Mouse (Mus musculus): Measurements from ENCODE around the gene Acsl5. TPM values are rescaled to one million over a fixed set of nuclear protein-coding genes. Genes with fewer than 3 reads are reported as not detected.

The Acsl5 gene
- polyA plus RNA-seq, 1 experiment = 82.2 TPM

DNA sequence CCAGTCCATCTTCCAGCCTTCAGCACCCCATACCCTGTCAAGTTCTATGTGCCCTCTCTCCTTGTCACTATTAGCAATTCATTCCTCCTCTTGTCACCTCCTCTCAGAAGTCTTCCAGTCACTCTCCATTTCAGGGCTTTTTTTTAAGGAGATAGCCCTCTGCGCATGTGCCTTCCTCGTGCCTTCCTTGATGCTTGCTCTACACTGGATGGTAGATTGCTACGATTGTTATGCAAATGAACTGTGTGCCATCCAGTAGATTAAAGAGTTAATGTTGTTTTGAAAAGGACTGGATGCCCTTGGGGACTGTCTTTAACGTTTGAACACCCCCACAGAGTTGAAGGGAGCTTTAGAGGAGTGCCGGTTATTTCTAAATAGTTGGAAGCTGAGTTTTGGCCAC is 25.1 kb upstream of the Acsl5 start:
- no peaks in the 10 kb centered on the region; the same call in 1 of the 2 replicates for H3K4me1 ChIP-seq (ENCODE audit: control insufficient read depth, insufficient read depth, low read length)
- TF ChIP-seq POLR2A (IDR thresholded peaks at IDR 0.05; ENCODE audit: borderline replicate concordance, control insufficient read depth, low read depth, low read length) (no peak), CTCF (IDR thresholded peaks at IDR 0.05; ENCODE audit: control insufficient read depth, insufficient read depth, low read length) (no peak)
- 74% methylated on average over 5 of the region's 5 CpGs for WGBS

DNA sequence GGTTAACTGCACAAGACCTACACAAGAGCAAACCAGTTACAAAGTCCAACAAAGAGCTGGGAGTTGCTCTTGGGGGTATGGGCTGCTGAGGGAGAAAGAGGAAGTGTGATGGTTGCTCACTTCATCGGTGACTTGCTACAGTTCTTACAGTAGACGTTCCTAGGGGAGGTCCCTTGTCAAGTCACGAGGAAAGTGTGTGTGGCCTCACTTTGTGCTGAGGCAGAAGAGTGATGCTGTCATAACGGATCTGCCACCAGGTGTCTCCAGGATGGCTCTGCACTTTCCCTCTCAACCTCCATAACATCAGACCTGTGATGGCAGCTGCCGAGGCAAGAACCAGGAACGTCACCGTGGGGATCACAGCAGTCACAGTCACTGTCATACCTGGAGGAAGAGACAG is 24.6 kb upstream of the Acsl5 start:
- peaks cover under 1% of the 10 kb centered on the region for H3K4me1 ChIP-seq (ENCODE audit: control insufficient read depth, insufficient read depth, low read length)
- no peak overlapping the region for H3K4me3 ChIP-seq (replicated peaks; ENCODE audit: control insufficient read depth, low read depth, low read length)
- 50% methylated on average over 7 of the region's 7 CpGs for WGBS
- H3K27ac ChIP-seq (ENCODE audit: control insufficient read depth, insufficient read depth, low read depth, low read length, poor library complexity) = no peak overlapping the region
- TF ChIP-seq POLR2A (IDR thresholded peaks at IDR 0.05; ENCODE audit: borderline replicate concordance, control insufficient read depth, low read depth, low read length) (no peak), CTCF (IDR thresholded peaks at IDR 0.05; ENCODE audit: control insufficient read depth, insufficient read depth, low read length) (no peak)

More for the DNA sequence above, 25.1 kb upstream of the Acsl5 start:
- Histone ChIP-seq H3K4me3 (replicated peaks; ENCODE audit: control insufficient read depth, low read depth, low read length) (no peak overlapping the region), H3K27ac (ENCODE audit: control insufficient read depth, insufficient read depth, low read depth, low read length, poor library complexity) (no peak overlapping the region)

DNA sequence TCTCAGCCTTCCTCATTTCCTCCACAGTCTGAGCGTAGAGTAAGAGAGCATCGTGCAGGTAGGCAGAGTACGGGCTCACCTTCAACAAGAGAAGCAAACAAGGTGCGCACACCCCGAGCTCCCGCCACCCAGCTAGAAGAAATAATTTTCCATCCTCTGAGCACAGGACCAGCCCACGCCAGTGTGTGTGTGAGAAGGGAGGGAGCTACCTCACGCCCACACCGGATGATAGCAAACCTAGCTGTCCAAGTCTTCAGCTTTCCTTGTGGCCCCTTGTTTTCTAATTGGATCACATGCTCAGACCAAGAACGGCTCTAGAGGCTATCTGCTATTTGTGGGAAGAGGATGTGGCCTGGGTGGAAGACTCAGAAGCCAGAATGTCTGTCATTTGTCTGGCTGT is 20.7 kb upstream of the Acsl5 start:
- 70% methylated on average over 10 of the region's 10 CpGs for WGBS
- no peak overlapping the region for H3K4me3 ChIP-seq (replicated peaks; ENCODE audit: control insufficient read depth, low read depth, low read length)
- peaks cover 2% of the 10 kb centered on the region for H3K4me1 ChIP-seq (ENCODE audit: control insufficient read depth, insufficient read depth, low read length)
- no peak for TF ChIP-seq CTCF (IDR thresholded peaks at IDR 0.05; ENCODE audit: control insufficient read depth, insufficient read depth, low read length)
- TF ChIP-seq POLR2A (IDR thresholded peaks at IDR 0.05; ENCODE audit: borderline replicate concordance, control insufficient read depth, low read depth, low read length) = no peak
- no peak overlapping the region for H3K27ac ChIP-seq (ENCODE audit: control insufficient read depth, insufficient read depth, low read depth, low read length, poor library complexity)

DNA sequence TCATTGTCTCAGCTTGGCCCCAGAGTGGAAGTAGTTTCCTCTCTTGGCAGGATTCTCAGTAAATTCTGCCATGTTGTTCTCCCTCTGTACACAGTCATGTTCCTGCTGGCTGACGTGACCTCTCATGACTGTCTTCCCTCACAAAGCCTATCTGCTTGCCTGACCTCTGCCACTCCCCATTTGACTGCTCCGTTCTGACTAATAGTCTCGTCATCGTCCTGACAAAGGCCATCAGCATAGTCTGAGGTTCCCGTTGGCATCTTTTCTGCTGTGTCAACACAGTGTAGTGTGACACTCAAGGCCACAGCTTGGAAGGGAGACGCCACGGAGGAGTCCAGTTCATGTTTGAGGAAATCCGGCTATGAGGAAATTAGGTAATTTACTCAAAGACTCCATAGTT is 19.6 kb upstream of the Acsl5 start:
- Histone ChIP-seq H3K27ac (ENCODE audit: control insufficient read depth, insufficient read depth, low read depth, low read length, poor library complexity) (peak overlapping the region; percentile 7; the same call in 1 of the 2 replicates), H3K4me1 (ENCODE audit: control insufficient read depth, insufficient read depth, low read length) (peaks cover 2% of the 10 kb centered on the region), H3K4me3 (replicated peaks; ENCODE audit: control insufficient read depth, low read depth, low read length) (no peak overlapping the region)
- 41% methylated on average over 8 of the region's 8 CpGs for WGBS
- no peak for TF ChIP-seq CTCF (IDR thresholded peaks at IDR 0.05; ENCODE audit: control insufficient read depth, insufficient read depth, low read length)
- no peak for TF ChIP-seq POLR2A (IDR thresholded peaks at IDR 0.05; ENCODE audit: borderline replicate concordance, control insufficient read depth, low read depth, low read length)

DNA sequence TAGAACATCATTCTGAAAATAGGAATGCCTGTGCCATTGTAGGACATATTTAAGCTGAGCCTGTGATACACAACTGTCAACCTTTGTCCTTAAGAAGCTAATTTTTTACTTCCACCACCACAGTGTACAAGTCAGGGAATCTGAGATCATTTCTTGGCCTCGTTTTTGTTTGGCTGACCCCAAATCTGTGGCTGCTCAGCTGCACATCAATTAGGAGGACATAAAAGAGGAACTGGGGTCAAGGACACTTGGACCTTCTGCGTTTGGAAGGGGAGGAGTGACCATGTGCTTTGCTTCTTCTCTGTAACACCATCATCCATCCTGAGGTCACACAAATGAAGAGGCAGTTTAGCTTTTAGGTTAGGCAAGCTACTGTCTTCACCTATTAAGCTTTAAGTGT is 15.7 kb upstream of the Acsl5 start:
- no peak for TF ChIP-seq POLR2A (IDR thresholded peaks at IDR 0.05; ENCODE audit: borderline replicate concordance, control insufficient read depth, low read depth, low read length)
- no peak for TF ChIP-seq CTCF (IDR thresholded peaks at IDR 0.05; ENCODE audit: control insufficient read depth, insufficient read depth, low read length)
- Histone ChIP-seq H3K27ac (ENCODE audit: control insufficient read depth, insufficient read depth, low read depth, low read length, poor library complexity) (no peak overlapping the region), H3K4me3 (replicated peaks; ENCODE audit: control insufficient read depth, low read depth, low read length) (no peak overlapping the region), H3K4me1 (ENCODE audit: control insufficient read depth, insufficient read depth, low read length) (peaks cover 2% of the 10 kb centered on the region)
- 7% methylated on average over 2 of the region's 2 CpGs for WGBS

DNA sequence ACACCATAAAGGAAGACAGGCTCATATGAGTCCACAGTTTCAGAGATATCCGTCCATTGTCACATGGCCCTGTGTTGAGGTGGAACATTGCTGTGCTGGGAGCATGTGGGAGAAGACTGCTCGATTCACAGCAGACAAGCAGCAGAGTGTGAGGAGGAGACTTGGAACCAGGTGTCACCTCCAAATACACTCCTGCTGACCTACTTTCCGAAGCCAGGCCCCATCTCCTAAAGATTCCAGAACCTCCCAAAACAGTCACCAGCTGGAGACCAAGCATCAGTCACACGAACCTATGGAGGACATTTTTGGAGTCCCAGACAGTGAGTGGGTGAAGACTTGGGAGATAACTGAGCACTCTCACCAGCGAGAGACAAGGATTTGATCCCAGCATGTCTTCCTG is 15.2 kb upstream of the Acsl5 start:
- no peak for TF ChIP-seq CTCF (IDR thresholded peaks at IDR 0.05; ENCODE audit: control insufficient read depth, insufficient read depth, low read length)
- TF ChIP-seq POLR2A (IDR thresholded peaks at IDR 0.05; ENCODE audit: borderline replicate concordance, control insufficient read depth, low read depth, low read length) = no peak
- Histone ChIP-seq H3K27ac (ENCODE audit: control insufficient read depth, insufficient read depth, low read depth, low read length, poor library complexity) (no peak overlapping the region), H3K4me1 (ENCODE audit: control insufficient read depth, insufficient read depth, low read length) (peaks cover 2% of the 10 kb centered on the region), H3K4me3 (replicated peaks; ENCODE audit: control insufficient read depth, low read depth, low read length) (no peak overlapping the region)
- 72% methylated on average over 5 of the region's 5 CpGs for WGBS

DNA sequence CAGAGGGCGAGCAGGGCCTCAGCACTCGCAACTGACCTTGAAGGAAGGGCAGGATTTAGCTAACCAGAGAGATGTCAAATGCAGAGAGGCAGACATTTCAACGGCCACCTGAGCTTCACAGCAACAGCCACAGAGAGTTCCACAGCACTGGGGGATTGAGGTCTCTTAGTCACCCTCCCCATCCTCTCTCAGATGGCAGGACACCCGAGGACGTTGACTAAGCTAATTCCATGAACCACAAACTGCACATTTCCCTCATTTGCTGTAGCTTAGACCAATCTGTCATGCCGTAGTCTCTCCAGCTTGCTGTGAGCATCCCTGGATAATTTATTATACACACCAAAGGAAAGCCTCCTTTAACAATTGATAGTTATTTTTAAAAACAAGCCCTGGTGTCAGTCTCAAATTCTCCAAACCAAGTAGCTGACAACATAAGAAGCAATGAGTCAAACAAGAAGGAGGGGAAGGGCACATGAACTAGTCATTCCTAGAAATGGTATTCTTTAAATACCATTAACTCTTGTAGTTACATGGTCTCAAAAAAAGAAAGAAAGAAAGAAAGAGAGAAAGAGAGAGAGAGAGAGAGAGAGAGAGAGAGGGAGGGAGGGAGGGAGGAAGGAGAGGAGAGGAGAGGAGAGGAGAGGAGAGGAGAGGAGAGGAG is 11.8 kb upstream of the Acsl5 start:
- WGBS = 58% methylated on average over 6 of the region's 6 CpGs
- Histone ChIP-seq H3K27ac (ENCODE audit: control insufficient read depth, insufficient read depth, low read depth, low read length, poor library complexity) (no peak overlapping the region), H3K4me3 (replicated peaks; ENCODE audit: control insufficient read depth, low read depth, low read length) (no peak overlapping the region), H3K4me1 (ENCODE audit: control insufficient read depth, insufficient read depth, low read length) (no peaks in the 10 kb centered on the region)
- TF ChIP-seq CTCF (IDR thresholded peaks at IDR 0.05; ENCODE audit: control insufficient read depth, insufficient read depth, low read length) (no peak), POLR2A (IDR thresholded peaks at IDR 0.05; ENCODE audit: borderline replicate concordance, control insufficient read depth, low read depth, low read length) (no peak)

DNA sequence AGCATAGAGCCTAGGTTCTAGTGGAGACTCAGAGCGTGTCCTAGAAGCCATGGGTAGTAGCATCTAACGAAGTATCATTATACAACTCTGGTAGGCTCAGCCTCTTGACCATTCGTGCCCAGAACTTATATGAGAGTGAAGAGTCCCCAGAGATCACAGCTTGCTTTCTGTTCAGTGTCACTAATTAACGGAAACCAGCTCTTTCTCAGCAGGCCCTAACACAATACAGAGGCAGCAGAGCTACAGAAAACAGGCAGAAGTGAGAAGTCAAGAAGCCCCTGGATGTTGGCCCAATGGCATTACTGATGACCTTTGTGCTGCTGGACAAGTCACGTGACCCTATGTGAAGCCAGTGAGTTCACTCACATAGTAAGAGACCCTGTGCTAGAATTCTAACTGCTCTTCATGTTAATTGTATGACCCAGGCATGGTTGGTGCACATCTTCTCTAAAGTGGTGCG is 10.5 kb upstream of the Acsl5 start, which contains the start of gene Gucy2g:
TSS of gene Gucy2g (minus strand) at position 51 of the 460 bp plus-strand sequence.
- Histone ChIP-seq H3K27ac (ENCODE audit: control insufficient read depth, insufficient read depth, low read depth, low read length, poor library complexity) (no peak within 1 kb of the TSS), H3K4me1 (ENCODE audit: control insufficient read depth, insufficient read depth, low read length) (no peaks in the 10 kb centered on the region), H3K4me3 (replicated peaks; ENCODE audit: control insufficient read depth, low read depth, low read length) (no peak within 1 kb of the TSS)
- TF ChIP-seq CTCF (IDR thresholded peaks at IDR 0.05; ENCODE audit: control insufficient read depth, insufficient read depth, low read length) = no peak
- TF ChIP-seq POLR2A (IDR thresholded peaks at IDR 0.05; ENCODE audit: borderline replicate concordance, control insufficient read depth, low read depth, low read length) = no peak
- WGBS = 79% methylated on average over 6 of the region's 6 CpGs

All from bone marrow, adult 2 months (tissue).